Mouse (Mus musculus) heart, adult 18-20 months (tissue): ENCODE data around the gene Klhdc7b. TPM values are rescaled to one million over a fixed set of nuclear protein-coding genes. Genes with fewer than 3 reads are reported as not detected.

Source experiments
- DNase-seq, 2 experiments: peaks; one replicate each; pipeline ENCODE4 v3.0.0; 2021 to 2022; ENCODE audit warnings: mixed read lengths in 1 of 2
- long read RNA-seq, 2 experiments: library from polyadenylated mRNA; stranded (forward); transcript quantifications; one replicate each; pipeline ENCODE4 v2.0.0; 2021
- total RNA-seq, 2 experiments: library from RNA; stranded (reverse); gene quantifications; 2 replicates each; pipeline ENCODE4 v1.2.3; 2021

Gene Klhdc7b
- not detected for total RNA-seq
- long read RNA-seq, experiment 1, result 0 reads
- long read RNA-seq, experiment 2, result 0 reads

DNA sequence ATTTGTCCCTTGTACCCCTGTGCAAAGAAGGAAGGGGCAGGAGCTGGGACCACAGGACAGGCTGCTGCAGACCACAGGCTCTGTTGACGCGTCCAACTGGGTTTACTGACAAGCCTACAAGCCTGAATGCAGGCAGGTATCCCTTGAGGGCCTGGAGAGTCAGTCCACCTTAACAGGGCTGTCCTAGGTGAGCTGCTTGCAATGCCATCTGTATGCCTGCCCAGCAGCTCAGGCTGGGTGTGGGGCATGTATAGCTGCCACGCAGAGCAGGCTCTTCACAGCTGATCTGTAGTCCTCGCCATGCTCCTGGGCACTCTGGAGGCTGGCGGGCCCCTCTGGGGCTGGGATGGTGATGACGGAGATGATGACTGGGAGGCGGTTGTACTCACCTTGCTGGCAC, at the start of gene Klhdc7b:
TSS of gene Klhdc7b (plus strand) at position 301 of the 400 bp plus-strand sequence.
- no peak for DNase-seq

- no peak for DNase-seq
Observed at GRCm38 (mm10) chr15:89336422-89336821, 48.3 kb upstream of the Klhdc7b start.

DNA sequence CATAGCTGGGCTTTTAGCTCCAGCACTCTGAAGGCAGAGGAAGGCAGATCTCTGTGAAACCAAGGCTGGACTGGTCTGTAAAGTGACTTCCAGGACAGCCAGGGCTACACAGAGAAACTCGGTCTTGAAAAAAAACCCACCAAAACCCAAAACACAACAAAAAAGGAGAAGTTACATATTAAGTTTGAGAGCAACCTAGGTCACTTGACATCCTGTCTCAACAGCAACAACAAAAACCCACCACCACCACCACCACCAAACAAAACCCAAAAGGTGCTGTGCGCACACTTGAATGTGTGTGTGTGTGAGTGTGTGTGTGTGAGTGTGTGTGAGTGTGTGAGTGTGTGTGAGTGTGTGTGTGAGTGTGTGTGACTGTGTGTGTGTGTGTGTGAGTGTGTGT, 45.0 kb upstream of the Klhdc7b start:
- no peak for DNase-seq

GRCm38 (mm10) chr15:89340136-89340535, 44.6 kb upstream of the Klhdc7b start:
- DNase-seq, result no peak

- DNase-seq, result no peak
Observed at GRCm38 (mm10) chr15:89341678-89342077, 43.0 kb upstream of the Klhdc7b start.

DNA sequence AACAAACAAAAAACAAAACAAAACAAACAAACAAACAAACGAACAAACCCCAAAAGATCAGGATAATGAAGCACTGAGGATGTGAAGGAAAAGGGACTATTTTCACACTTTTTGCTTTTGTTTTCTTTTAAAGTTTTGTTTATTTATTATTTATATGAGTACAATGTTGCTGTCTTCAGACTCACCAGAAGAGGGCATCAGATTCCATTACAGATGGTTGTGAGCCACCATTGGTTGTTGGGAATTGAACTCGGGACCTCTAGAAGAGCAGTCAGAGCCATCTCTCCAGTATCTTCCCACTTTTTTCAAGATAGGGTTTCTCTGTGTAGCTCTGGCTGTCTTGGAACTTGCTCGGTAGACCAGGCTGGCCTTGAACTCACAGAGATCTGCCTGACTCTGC, 41.4 kb upstream of the Klhdc7b start:
- no peak for DNase-seq

DNA sequence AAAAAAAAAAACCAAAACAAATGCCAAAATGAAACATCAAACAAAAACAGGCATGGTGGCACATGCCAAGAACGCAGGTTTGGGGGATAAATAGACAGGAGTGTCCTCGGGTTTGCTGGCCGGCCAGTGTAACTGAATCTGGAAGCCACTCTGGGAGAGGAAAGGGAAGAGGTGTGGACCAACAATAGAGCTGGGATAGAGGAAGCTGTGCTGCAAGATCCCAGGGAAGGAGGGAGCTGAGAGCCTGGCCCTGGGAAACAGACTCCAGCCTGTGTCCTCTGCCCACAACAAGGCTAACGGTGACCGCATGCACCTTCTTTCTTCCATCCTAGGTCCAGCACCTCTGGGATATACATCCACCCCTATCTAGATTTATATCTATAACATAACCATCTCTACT, 34.3 kb upstream of the Klhdc7b start:
- DNase-seq, result peak; percentile 36 to 38

- DNase-seq, result no peak
Observed at GRCm38 (mm10) chr15:89351302-89351701, 33.4 kb upstream of the Klhdc7b start.

- DNase-seq, result no peak
Observed at GRCm38 (mm10) chr15:89352054-89352453, 32.7 kb upstream of the Klhdc7b start.

DNA sequence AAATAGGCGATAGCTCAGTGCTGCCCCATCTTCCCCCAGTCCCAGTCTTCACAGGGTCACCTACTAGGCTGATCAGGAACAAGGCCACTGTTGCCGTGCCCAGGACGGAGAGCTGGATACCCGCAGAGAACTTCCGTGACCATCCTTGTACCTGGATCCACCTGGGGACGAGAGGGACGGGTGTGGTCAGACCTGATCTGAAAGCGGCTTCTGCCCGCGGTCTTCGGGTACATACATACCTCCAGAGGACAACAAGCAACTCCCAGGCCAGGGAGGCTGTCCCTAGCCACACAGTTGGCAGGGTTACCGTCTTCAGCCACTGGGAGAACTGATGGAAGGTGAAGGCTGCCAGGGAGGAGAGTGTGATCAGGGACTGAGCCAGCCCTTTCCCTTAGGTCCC, 31.9 kb upstream of the Klhdc7b start:
- DNase-seq, result no peak

DNA sequence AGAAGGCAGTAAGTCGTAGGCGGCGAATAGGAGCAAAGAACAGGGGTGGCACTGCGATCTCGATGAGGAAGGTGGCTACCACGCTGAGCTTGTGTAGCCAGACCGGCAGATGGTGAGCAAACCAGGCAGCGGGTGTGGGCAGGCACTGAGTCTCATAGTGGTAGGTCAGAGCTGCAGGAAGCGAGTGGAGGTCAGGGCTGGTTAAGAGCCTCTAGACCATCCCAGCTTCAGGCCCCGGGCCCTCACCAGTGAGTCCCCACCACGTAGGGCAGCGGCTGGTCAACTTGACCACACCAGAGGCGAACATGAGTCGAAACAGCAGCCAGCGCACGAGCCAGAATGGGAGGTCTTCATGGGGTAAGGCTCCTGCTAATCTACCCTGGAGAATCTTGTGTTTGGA, 30.9 kb upstream of the Klhdc7b start:
- no peak for DNase-seq

DNA sequence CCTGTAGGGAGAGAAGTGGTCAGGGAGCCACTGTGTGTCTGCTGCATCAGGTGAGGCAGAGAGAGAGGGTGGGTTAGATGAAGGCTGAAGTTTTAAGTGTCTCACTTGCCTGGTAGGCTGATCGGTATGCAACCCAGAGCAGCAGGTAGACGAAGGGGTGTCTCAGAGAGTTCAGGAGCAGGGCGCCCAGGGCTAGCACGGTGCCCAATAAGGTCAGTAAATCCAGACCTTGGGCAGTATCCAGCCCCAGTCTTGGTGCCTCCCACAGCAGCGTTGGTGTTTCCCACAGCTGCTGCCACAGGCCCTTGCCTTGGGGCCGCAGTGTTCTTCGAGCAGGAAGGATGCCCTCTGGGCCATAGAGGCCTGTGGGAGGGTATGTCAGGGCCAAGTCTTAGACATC, 30.3 kb upstream of the Klhdc7b start:
- no peak for DNase-seq

GRCm38 (mm10) chr15:89355241-89356187, 29.2 kb upstream of the Klhdc7b start, which contains the start of the genes Lmf2 and Ncaph2:
Gene Lmf2, minus strand, starts transcription at chr15:89355659.
Gene Ncaph2, plus strand, starts transcription at chr15:89355719.
- peak; percentile 96 to 99 for DNase-seq

DNA sequence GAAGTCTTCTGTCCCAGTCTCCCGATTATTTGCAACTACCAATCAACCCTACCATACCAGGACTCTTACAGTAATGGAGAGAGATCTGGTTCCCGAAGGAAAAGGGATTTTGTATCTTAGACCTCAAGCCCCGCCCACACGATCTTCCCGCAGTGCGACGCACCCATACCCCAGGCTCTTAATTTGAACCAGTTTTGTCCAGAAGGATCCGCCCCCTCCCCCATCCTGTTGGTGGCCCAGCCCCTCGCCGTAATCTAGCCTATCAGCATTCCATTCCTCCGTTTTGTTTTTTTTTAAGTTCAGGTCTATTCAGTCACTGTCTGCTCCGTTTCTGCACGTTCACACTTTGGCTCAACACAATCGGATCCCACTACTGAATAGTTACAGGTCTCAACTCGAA, 28.3 kb upstream of the Klhdc7b start:
- peak; percentile 42 to 43 for DNase-seq

DNA sequence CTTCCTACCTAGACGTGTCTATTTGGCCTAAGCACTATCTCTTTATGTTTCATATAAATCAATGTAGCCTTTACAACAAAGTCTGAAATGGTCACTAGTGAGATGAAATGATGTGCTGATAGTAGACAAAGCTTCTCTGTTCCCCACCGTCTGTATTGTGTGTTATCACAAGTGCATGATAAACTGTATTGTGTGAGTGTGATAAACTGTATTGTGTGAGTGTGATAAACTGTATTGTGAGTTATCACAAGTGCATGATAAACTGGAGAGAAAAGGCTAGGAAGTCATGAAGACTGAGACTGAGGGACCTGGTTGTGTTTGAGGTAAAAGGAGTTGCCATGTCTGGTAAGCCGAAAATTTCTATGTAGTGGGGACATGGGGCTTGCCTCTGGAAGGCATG, 25.9 kb upstream of the Klhdc7b start:
- no peak for DNase-seq

DNA sequence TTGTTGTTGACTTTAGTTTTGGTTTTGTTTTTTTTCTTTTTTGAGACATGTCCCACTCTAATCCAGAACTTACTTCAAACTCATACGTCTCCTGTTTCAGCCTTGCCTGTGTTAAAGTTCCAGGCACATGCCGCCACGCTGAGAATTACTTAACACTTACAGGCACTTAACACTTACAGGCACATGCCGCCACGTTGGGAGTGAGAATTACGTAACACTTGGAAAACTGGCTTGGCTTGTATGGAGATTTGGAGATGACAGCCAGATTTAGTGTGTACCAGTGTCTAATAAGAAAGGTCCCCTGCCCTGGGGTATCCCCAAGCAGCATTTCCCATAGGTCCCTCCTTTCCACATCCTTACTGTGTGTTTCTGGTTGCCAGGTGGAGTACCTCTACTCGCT, 21.7 kb upstream of the Klhdc7b start:
- no peak for DNase-seq

GRCm38 (mm10) chr15:89365141-89365551, 19.6 kb upstream of the Klhdc7b start:
- DNase-seq, result no peak

GRCm38 (mm10) chr15:89372068-89372467, 12.6 kb upstream of the Klhdc7b start:
- DNase-seq, result no peak

DNA sequence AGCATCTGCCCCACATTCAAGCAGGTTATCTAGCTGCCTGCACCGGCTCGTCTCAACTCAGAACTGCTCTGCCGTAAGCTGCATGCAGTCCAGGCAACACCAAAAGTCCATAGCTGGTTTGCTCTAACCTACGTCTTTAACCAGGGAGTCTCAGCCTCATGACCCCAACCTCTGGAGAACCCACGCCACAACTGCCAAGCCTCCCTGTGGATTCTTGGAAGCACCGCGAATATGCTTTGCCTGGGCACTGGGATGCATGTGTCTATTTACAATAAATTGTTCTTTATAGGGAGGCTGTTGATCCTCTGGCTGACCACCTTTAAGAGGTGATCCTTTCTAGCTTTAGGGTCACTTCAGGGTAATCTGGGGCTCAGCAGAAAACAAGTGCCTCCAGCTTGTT, 12.2 kb upstream of the Klhdc7b start:
- DNase-seq, result no peak

DNA sequence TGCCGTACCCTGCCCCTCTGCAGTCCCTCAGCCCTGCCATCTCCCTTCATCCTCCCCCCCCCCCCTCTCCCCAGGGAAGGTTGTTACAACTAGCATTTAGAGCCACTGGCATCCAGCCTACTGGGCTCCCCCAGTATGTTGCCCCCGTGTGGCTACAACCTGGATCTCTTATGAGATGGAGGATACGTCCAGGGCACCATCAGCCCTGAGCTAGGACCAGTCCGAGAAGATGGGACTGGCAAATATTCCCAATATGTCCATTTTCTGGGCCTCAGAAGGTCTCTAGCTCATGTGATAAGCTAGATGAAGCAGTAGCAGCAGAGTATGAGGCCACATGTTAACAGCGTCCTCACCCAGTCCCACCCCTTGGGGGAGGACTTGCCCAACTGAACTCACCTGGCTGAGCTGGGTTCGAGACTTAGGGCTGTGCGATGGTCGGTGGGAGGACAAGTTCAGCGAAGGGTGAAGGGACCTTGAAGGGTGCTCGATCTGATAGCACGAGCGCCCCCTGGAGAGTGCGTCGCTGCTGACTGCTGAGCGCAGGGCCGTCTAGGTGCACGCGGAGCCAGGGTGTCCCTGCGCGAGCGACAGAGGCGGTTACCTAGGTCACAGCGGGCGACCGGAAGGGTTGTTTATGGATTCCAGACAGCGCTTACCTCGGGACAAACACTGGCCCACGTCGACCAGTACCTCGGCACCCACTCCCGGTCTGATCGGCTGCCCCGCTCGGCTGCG, 11.5 kb upstream of the Klhdc7b start:
- peak; percentile 88 to 91 for DNase-seq

DNA sequence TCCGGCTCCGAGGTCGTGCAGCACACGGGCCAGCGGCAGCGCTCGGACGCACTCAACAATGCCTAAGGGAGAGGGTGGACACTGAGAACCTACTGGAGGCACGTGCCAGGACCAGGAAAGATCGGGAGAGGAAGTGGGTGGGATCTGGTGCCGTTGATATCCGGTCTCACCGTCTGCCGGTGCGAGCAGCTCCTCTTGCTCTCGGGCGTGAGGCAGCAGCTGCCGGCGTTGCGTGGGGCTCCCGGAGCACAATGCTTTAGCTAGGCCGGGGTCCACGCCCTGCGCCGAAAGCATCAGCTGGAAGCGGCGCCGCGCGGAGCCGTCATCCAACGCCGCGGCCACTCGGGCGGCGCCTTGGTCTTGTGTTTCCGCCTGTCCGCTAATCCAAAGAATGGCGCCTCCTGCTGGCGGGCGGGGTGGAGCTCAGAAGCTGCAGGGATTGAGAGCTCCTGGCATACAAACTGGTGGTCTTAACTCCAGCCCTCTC, 10.9 kb upstream of the Klhdc7b start, which contains the start of gene Sco2:
TSS of gene Sco2 (minus strand) at position 85 of the 487 bp plus-strand sequence.
- DNase-seq, result peak; percentile 92 to 97

DNA sequence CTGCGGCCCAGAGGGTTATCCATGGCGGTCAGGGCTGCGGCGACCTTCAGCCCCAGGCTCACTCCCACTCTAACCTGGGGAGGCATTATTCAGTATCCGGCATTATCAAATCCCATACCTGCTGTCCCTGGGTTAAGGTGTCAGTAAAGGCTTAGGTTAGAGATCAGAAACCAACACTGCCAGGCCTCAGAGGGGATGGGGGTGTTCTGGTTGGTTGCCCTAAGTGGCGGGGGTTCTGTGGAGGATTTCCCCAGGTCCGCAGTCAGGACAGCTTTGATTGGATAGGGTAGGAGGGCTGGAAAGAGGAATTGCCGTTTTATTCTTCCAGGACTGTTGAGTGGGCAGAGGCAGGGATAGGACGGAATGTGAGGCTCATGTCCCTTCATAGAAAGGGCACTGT, 10.4 kb upstream of the Klhdc7b start:
- no peak for DNase-seq
